15 mouse cellular contexts compared by ENCODE assay signal in genomic region chr1:74335436-74336170, GRCm38 (mm10). TPM values are rescaled to one million over a fixed set of nuclear protein-coding genes. Genes with fewer than 3 reads are reported as not detected.
DNase-seq lines count a peak whose midpoint lies in the region; ATAC-seq and TF ChIP-seq lines count a peak whose summit lies in the region.
"Had no signal": no experiment of that assay in that cellular context is flagged by ENCODE, and none has a peak within 500 bp of the region (broad histone marks: within the 10 kb centered on the region; RNA-seq: fewer than 3 reads in every experiment).

No protein-coding gene starts in this region.

- peaks cover 72% of the 10 kb centered on the region for H3K4me1 ChIP-seq in heart, embryonic 10.5 days
- peaks cover 73% of the 10 kb centered on the region for H3K4me1 ChIP-seq in heart, embryonic 12.5 days (replicated peaks)
- peaks cover 35 to 68% of the 10 kb centered on the region in 2 experiments for H3K4me1 ChIP-seq in CH12.LX (ENCODE audit: control insufficient read depth in 1 of 2, insufficient read depth in 2 of 2)

- dilution Hi-C loops in CH12.LX (cut with MboI; ENCODE audit: extremely low pct_ligation_motif_present, extremely low pct_unique_long_range_greater_than_20kb, low sequenced_read_pairs), result no loop called here

- no peak for ATAC-seq in heart, embryonic 12.5 days (ENCODE audit: insufficient number of reproducible peaks, low FRiP score)
- ATAC-seq: forebrain, embryonic 16.5 days had no signal

- H3K36me3 ChIP-seq in heart, embryonic 10.5 days, result peaks cover 3% of the 10 kb centered on the region
- H3K36me3 ChIP-seq in heart, embryonic 12.5 days, result no peaks in the 10 kb centered on the region
- peaks cover 28 to 62% of the 10 kb centered on the region in 2 experiments for H3K36me3 ChIP-seq in CH12.LX (replicated peaks in 1 of 2; ENCODE audit: control insufficient read depth in 1 of 2, insufficient read depth in 1 of 2, low read length in 1 of 2)
- H3K36me3 ChIP-seq: liver, embryonic 13.5 days; neural tube, embryonic 12.5 days had no signal

- no peaks in the 10 kb centered on the region for H3K9me3 ChIP-seq in heart, embryonic 10.5 days
- no peaks in the 10 kb centered on the region for H3K9me3 ChIP-seq in heart, embryonic 12.5 days (replicated peaks)
- peaks cover 17% of the 10 kb centered on the region for H3K9me3 ChIP-seq in CH12.LX (replicated peaks; ENCODE audit: low read length)
- H3K9me3 ChIP-seq: liver, embryonic 13.5 days; neural tube, embryonic 12.5 days had no signal

- DNase-seq in adrenal gland, postnatal 10 days, result peak; percentile 41
- no peak for DNase-seq in adrenal gland, postnatal 4 days (ENCODE audit: low spot score in 2 of 2)
- no peak for DNase-seq in heart, embryonic 10.5 days (ENCODE audit: low spot score)
- DNase-seq in CH12.LX (ENCODE audit: extremely low read depth), result no peak
- peak; percentile 62 for DNase-seq in gastrocnemius, postnatal 25 days
- DNase-seq in right cerebral cortex, postnatal 4 days, result no peak
- no peak for DNase-seq in embryo, embryonic 10.5 days (ENCODE audit: low spot score)
- DNase-seq: adrenal gland, adult 8-10 months; liver, embryonic 13.5 days; lung, postnatal 14 days; midbrain, embryonic 14.5 days had no signal

- no peak overlapping the region for H3K4me2 ChIP-seq in heart, embryonic 12.5 days
- peak overlapping the region; percentile 87 for H3K4me2 ChIP-seq in CH12.LX (ENCODE audit: insufficient read depth, low read depth, poor library complexity, severe bottlenecking)
- H3K4me2 ChIP-seq: liver, embryonic 13.5 days; neural tube, embryonic 12.5 days had no signal

- H3K27ac ChIP-seq in heart, embryonic 10.5 days, result 0 out of 2 replicates have a peak overlapping the region, but pooled peaks have one; percentile 9
- no peak overlapping the region for H3K27ac ChIP-seq in heart, embryonic 12.5 days (ENCODE audit: poor library complexity, severe bottlenecking)
- H3K27ac ChIP-seq in CH12.LX (ENCODE audit: insufficient read depth, low read depth), result peak overlapping the region; percentile 72; the same call in 1 of the 2 replicates
- H3K27ac ChIP-seq: liver, embryonic 13.5 days; neural tube, embryonic 12.5 days; stomach, postnatal 0 days had no signal

- no peak for TF ChIP-seq POLR2A in CH12.LX (IDR thresholded peaks at IDR 0.05; ENCODE audit: low read depth, low read length)

- whole genome bisulfite sequencing in heart, embryonic 10.5 days, result 81% methylated on average over 6 of the region's 6 CpGs
- 73% methylated on average over 6 of the region's 6 CpGs for WGBS in heart, embryonic 12.5 days

- no peak for TF ChIP-seq EP300 in CH12.LX (IDR thresholded peaks at IDR 0.05; ENCODE audit: low read length)

- H3K79me2 ChIP-seq in CH12.LX (replicated peaks; ENCODE audit: control insufficient read depth, extremely low read depth, insufficient read depth, poor library complexity, severe bottlenecking), result peaks cover 77% of the 10 kb centered on the region

- no peak for TF ChIP-seq CTCF in CH12.LX (conservative IDR thresholded peaks at IDR 0.05 in 1 of 2, IDR thresholded peaks at IDR 0.05 in 1 of 2; ENCODE audit: low read depth in 2 of 2, low read length in 2 of 2)

- no peak overlapping the region for H3K4me3 ChIP-seq in heart, embryonic 10.5 days
- H3K4me3 ChIP-seq in heart, embryonic 12.5 days, result no peak overlapping the region
- peak overlapping the region; percentile 66 to 81 (median 80) for H3K4me3 ChIP-seq in CH12.LX (replicated peaks in 1 of 3; ENCODE audit: low read depth in 2 of 3, low read length in 2 of 3, poor library complexity in 1 of 3)
- H3K4me3 ChIP-seq: liver, embryonic 13.5 days; neural tube, embryonic 12.5 days had no signal

- TF ChIP-seq RAD21 in CH12.LX (IDR thresholded peaks at IDR 0.05; ENCODE audit: low read depth, low read length), result no peak

- H3K27me3 ChIP-seq in heart, embryonic 10.5 days (ENCODE audit: insufficient read depth, poor library complexity, severe bottlenecking), result no peaks in the 10 kb centered on the region
- no peaks in the 10 kb centered on the region for H3K27me3 ChIP-seq in heart, embryonic 12.5 days (replicated peaks)
- no peaks in the 10 kb centered on the region for H3K27me3 ChIP-seq in CH12.LX (replicated peaks)
- H3K27me3 ChIP-seq: neural tube, embryonic 12.5 days had no signal

- no peak overlapping the region for H3K9ac ChIP-seq in heart, embryonic 12.5 days
- peak overlapping the region; percentile 63 for H3K9ac ChIP-seq in CH12.LX (ENCODE audit: insufficient read depth, low read depth)
- H3K9ac ChIP-seq: liver, embryonic 13.5 days; neural tube, embryonic 12.5 days had no signal

- in situ Hi-C loops in CH12.LX (cut with MboI; ENCODE audit: low pct_ligation_motif_present, low pct_unique_long_range_greater_than_20kb, low sequenced_read_pairs), result no loop called here

TF ChIP-seq in CH12.LX, 34 proteins besides CTCF, POLR2A, EP300 and RAD21:
- TF ChIP-seq CHD1 (IDR thresholded peaks at IDR 0.05; ENCODE audit: low read depth, low read length) (peak; percentile 41; the same call in 1 of the 2 replicates), GABPA (IDR thresholded peaks at IDR 0.05; ENCODE audit: insufficient replicate concordance, low read depth, low read length) (no peak)

RNA-seq across cellular contexts. Expression of gene Catip, which starts 26.3 kb away (rescaled TPM):
- under 1 TPM; 0.33 to 0.45 TPM for total RNA-seq in adrenal gland, postnatal 10 days (2021)
- total RNA-seq in adrenal gland, postnatal 4 days (2021), result under 1 TPM; 0.48 to 0.50 TPM
- polyA plus RNA-seq in heart, embryonic 10.5 days (2016; fragmentation: Nextera tagmentation; extraction: Ambion mirVana), result 0.20 and 0.28 TPM in 2 replicates
- polyA plus RNA-seq in heart, embryonic 12.5 days (2016; fragmentation: Nextera tagmentation; extraction: Ambion mirVana), result 0.46 TPM in 2 replicates
- total RNA-seq in CH12.LX (2012; rRNA removed) (0.21 and 0.30 TPM in 2 replicates), CH12.LX (2014; rRNA removed) (0.11 and 0.20 TPM in 2 replicates)
- 2.1 and 2.6 TPM in 2 replicates for polyA plus RNA-seq in CH12.LX (2012; ENCODE audit: insufficient read length, low read depth)
- total RNA-seq in gastrocnemius, postnatal 25 days (2021), result not detected

RNA-seq across cellular contexts. Expression of gene Tmbim1, which starts 30.2 kb away (rescaled TPM):
- total RNA-seq in adrenal gland, postnatal 10 days (2021), result 10 to 100 TPM; 63.6 to 68.8 TPM
- 10 to 100 TPM; 65.8 to 72.4 TPM for total RNA-seq in adrenal gland, postnatal 4 days (2021)
- 25.5 and 33.1 TPM in 2 replicates for polyA plus RNA-seq in heart, embryonic 10.5 days (2016; fragmentation: Nextera tagmentation; extraction: Ambion mirVana)
- polyA plus RNA-seq in heart, embryonic 12.5 days (2016; fragmentation: Nextera tagmentation; extraction: Ambion mirVana), result 41.1 and 42.9 TPM in 2 replicates
- total RNA-seq in CH12.LX (2012; rRNA removed), result 30.9 and 32.4 TPM in 2 replicates
- 26.6 and 28.3 TPM in 2 replicates for total RNA-seq in CH12.LX (2014; rRNA removed)
- 31.1 and 35.1 TPM in 2 replicates for polyA plus RNA-seq in CH12.LX (2012; ENCODE audit: insufficient read length, low read depth)
- 10 to 100 TPM; 28.5 to 36.6 TPM for total RNA-seq in gastrocnemius, postnatal 25 days (2021)

RNA-seq across cellular contexts. Expression of gene Slc11a1, which starts 39.4 kb away (rescaled TPM):
- 1 to 10 TPM; 8.2 to 8.9 TPM for total RNA-seq in adrenal gland, postnatal 10 days (2021)
- total RNA-seq in adrenal gland, postnatal 4 days (2021), result 10 to 100 TPM; 10.2 to 13.6 TPM
- polyA plus RNA-seq in heart, embryonic 10.5 days (2016; fragmentation: Nextera tagmentation; extraction: Ambion mirVana), result 1.1 and 1.6 TPM in 2 replicates
- polyA plus RNA-seq in heart, embryonic 12.5 days (2016; fragmentation: Nextera tagmentation; extraction: Ambion mirVana), result 1.3 and 1.5 TPM in 2 replicates
- total RNA-seq in CH12.LX (2012; rRNA removed), result 21.3 and 35.7 TPM in 2 replicates
- 14.0 and 17.0 TPM in 2 replicates for total RNA-seq in CH12.LX (2014; rRNA removed)
- 85.8 and 96.4 TPM in 2 replicates for polyA plus RNA-seq in CH12.LX (2012; ENCODE audit: insufficient read length, low read depth)
- 1 to 10 TPM; 2.9 to 3.2 TPM for total RNA-seq in gastrocnemius, postnatal 25 days (2021)

RNA-seq across cellular contexts. Expression of gene Pnkd, which starts 50.9 kb away (rescaled TPM):
- 100 to 1,000 TPM; 116 to 139 TPM for total RNA-seq in adrenal gland, postnatal 10 days (2021)
- total RNA-seq in adrenal gland, postnatal 4 days (2021), result 10 to 100 TPM; 72.1 to 72.4 TPM
- 170 and 253 TPM in 2 replicates for polyA plus RNA-seq in heart, embryonic 10.5 days (2016; fragmentation: Nextera tagmentation; extraction: Ambion mirVana)
- polyA plus RNA-seq in heart, embryonic 12.5 days (2016; fragmentation: Nextera tagmentation; extraction: Ambion mirVana), result 215 and 216 TPM in 2 replicates
- 117 and 154 TPM in 2 replicates for total RNA-seq in CH12.LX (2012; rRNA removed)
- 42.7 and 45.5 TPM in 2 replicates for total RNA-seq in CH12.LX (2014; rRNA removed)
- polyA plus RNA-seq in CH12.LX (2012; ENCODE audit: insufficient read length, low read depth), result 263 and 318 TPM in 2 replicates
- total RNA-seq in gastrocnemius, postnatal 25 days (2021), result 10 to 100 TPM; 56.7 to 58.0 TPM

RNA-seq across cellular contexts. Expression of gene Aamp, which starts 51.1 kb away (rescaled TPM):
- total RNA-seq in adrenal gland, postnatal 10 days (2021), result 100 to 1,000 TPM; 151 to 159 TPM
- total RNA-seq in adrenal gland, postnatal 4 days (2021), result 100 to 1,000 TPM; 175 to 177 TPM
- 224 and 261 TPM in 2 replicates for polyA plus RNA-seq in heart, embryonic 10.5 days (2016; fragmentation: Nextera tagmentation; extraction: Ambion mirVana)
- 169 and 171 TPM in 2 replicates for polyA plus RNA-seq in heart, embryonic 12.5 days (2016; fragmentation: Nextera tagmentation; extraction: Ambion mirVana)
- total RNA-seq in CH12.LX (2012; rRNA removed) (151 and 163 TPM in 2 replicates), CH12.LX (2014; rRNA removed) (103 and 108 TPM in 2 replicates)
- 172 and 193 TPM in 2 replicates for polyA plus RNA-seq in CH12.LX (2012; ENCODE audit: insufficient read length, low read depth)
- 10 to 100 TPM; 63.6 to 65.8 TPM for total RNA-seq in gastrocnemius, postnatal 25 days (2021)

Comparison
In these comparisons a context has a peak if more than half of its experiments do, and no peak if none do; other contexts are left out.
1. DNase-seq: peak in adrenal gland, postnatal 10 days (single experiment) and gastrocnemius, postnatal 25 days (single experiment); none in adrenal gland, postnatal 4 days (0 of 2), heart, embryonic 10.5 days (single experiment), CH12.LX (single experiment), right cerebral cortex, postnatal 4 days (single experiment) and embryo, embryonic 10.5 days (single experiment).
2. H3K4me3 ChIP-seq: peak in CH12.LX (3 of 3); none in heart, embryonic 10.5 days (single experiment) and heart, embryonic 12.5 days (single experiment).